Mouse (Mus musculus) testis, adult 2 months (tissue): ENCODE results near the gene Cpt1a.

Source experiments
- CTCF ChIP-seq: fragments of 200-500 bp; IDR thresholded peaks from 2 replicates; pipeline ENCODE4 v1.5.1; 2012; ENCODE audit warnings: low read depth, mild to moderate bottlenecking, inconsistent platforms, low read length, moderate library complexity; ENCODE audit not compliant: control insufficient read depth, insufficient read depth, insufficient replicate concordance
- POLR2A ChIP-seq: fragments of 200-500 bp; IDR thresholded peaks from 2 replicates; pipeline ENCODE4 v1.6.1; 2012; ENCODE audit warnings: low read depth, mild to moderate bottlenecking, inconsistent platforms, low read length, moderate library complexity; ENCODE audit not compliant: control insufficient read depth

GRCm38 (mm10) chr19:3343929-3344328 lies 21.8 kb downstream of the Cpt1a start:
- no peak for TF ChIP-seq CTCF
- TF ChIP-seq POLR2A = no peak
